Mouse (Mus musculus) c-Kit-positive CD71-positive TER-119-negative erythroid progenitor cells, embryonic 14.5 days (primary cell): ENCODE results near the gene Steap2.
"Not testable (repeated sequence)": the region's sequence is repeated elsewhere in the genome, so short reads cannot be mapped to it uniquely, and the experiment has no call there.

Source experiments
- DNase-seq: peaks from one replicate; pipeline ENCODE4 v3.0.0-alpha.2; 2013; ENCODE audit warnings: low read depth

The Steap2 gene

DNA sequence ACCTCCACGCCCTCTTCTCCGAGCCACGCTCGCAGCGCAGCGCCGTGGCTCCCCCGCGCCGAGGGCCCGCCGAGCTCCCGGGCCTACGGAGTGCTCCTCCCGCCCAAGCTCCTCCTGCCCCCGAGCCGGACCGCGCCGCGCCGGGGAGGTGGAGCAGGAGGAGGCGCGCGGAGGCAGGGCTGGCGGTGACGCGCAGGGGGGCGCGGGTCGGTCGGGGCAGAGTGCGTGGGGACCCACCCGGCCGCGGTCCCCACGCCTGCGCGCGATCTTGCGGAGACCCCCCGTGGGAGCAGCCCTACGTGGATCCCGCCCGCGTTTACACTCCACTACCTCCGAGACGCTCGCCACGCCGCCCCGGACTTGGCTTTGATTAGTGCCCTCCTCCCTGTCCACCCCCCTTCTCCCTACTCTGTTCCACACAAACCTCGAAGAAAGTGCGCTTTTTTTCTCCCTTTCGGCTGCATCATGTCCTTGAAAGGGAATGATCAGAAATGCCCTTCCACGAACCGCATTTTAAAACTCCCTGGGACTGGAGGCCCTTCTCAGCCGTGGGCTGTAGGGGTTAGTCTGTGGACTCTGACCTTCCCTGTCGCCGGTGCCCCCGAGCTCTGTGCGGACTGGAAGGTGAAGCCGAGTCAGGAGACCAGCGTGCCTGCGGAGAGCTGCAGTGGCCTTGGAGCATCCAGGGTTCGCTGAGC lies at the start of gene Steap2:
Steap2 (minus strand) TSS at position 623 of the 698 bp plus-strand sequence.
- DNase-seq: no peak

- DNase-seq: no peak
Observed at GRCm38 (mm10) chr5:5734445-5734844, 40.1 kb upstream of the Steap2 start.

DNA sequence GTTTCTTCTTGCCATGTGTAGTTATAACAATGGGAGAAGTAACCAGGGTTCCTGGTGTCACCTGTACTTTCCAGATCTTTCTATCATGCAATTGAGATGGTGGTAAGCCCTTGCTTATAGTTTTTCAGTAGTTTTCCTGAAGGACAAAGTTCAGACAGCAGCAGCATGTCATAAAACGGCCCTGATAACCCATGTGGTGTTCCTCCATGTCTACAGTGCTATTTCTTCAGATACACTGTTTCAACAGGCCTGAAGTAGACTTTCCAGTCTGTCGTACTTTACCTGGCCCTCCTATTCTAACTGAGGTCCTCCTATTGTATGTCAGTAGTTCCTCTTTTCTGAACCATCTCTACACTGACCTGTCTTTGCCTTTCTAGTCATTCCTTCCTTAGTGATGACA lies 38.5 kb upstream of the Steap2 start:
- no peak for DNase-seq

GRCm38 (mm10) chr5:5732208-5732607 lies 37.8 kb upstream of the Steap2 start:
- no peak for DNase-seq

DNA sequence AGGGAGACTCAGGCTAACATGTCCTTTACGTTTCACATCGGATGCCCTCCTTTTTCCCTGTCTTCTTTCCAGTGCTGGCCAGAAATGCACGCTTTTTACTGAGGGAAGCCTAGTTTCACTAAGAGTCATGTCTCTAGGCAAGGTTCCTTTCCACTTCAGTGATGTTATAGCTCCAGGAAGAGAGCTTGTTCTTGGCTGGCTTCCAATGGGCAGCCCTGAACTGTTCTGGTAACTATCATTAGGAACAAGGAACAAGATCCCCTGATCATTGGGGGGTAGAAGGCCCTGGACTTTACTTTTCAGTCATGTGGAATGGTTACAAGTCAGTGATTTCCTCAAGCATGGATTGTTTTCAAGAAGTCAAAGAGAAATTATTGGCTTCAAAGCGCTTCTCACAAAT lies 35.5 kb upstream of the Steap2 start:
- no peak for DNase-seq

GRCm38 (mm10) chr5:5722217-5722616 lies 27.8 kb upstream of the Steap2 start:
- DNase-seq: no peak

GRCm38 (mm10) chr5:5711032-5711431 lies 16.7 kb upstream of the Steap2 start:
- DNase-seq: no peak

DNA sequence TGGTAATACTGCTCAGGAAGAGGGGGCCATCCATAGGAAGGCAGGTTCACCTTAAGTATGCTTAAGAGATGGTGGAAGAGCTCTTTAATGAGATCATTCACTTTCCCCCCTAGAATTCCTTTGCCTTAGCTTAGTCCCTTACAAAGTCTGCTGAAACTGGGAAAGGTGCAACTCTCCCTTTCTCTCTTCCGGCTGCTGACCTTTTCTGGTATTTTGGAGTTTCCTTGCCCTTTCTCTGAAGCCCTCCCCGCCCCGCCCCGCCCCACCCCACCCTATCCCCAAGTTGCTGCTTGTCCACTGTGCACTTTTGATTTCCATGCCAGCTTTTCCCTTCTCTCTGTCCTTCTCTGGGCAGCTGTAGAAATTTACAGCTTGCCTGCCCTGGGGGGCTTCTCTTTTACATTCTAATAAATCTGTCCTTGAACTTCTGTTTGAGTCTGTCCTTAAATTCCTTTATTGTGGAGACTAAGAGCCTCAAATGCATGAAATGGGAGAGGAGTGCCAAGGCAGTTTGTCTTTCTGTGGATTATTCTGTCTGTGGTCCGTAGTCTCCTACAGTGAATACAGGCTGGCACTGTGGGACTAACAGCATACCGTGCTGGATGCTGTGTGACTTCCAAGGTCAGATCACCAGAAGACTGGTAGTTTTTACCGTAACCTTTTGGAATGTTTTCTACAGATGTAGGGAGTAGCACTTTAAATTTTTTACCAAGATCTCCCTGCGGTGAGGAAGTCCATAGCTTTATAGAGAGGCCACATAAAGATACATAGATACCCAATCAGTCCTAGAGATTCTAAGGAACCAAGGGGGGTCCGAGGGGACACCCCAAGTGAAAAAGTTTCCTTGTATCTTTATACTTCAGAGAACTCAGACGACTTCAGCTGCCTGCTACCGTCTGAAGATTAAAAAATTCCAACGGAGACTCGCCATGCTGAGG lies 13.2 kb upstream of the Steap2 start:
- DNase-seq: no peak

- no peak for DNase-seq
Observed at GRCm38 (mm10) chr5:5705019-5705418, 10.6 kb upstream of the Steap2 start.

DNA sequence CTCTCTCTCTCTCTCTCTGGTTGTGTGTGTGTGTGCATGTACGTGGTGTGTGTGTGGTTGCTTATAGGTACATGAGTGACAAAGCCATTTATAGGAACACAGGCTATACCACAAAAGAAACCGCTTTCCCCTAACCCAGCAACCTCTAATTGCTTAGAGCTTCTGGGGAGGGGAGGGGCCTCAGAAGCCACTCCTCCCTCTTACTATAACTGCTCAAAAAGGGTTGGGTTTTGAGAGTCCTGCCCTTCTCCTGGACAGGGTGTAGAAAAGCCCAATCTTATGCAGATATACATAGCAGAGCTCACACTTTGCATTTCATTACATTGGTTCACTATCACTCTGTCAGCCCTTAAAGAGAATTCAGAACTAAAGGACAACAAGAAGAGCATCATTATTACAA lies 6.0 kb upstream of the Steap2 start:
- DNase-seq: no peak

DNA sequence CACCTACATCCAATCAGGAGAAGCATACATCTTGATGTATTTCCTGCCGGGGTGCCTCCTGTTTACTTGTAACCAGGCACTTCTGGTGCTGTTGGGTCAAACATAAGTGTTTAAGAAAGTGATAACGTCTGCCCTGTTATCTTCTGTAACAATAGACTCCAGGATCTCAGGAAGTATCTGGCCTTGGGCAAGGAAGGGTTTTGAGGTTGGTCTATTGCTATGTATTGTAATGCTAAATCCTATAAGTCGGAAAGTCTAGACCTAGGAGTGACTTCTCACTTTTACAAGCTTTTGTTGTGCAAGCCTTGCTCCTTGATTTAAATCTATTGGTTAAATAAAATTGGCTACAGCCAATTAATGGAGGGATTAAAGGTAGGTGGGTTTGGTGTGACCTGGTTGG lies 4.5 kb upstream of the Steap2 start:
- no peak for DNase-seq

DNA sequence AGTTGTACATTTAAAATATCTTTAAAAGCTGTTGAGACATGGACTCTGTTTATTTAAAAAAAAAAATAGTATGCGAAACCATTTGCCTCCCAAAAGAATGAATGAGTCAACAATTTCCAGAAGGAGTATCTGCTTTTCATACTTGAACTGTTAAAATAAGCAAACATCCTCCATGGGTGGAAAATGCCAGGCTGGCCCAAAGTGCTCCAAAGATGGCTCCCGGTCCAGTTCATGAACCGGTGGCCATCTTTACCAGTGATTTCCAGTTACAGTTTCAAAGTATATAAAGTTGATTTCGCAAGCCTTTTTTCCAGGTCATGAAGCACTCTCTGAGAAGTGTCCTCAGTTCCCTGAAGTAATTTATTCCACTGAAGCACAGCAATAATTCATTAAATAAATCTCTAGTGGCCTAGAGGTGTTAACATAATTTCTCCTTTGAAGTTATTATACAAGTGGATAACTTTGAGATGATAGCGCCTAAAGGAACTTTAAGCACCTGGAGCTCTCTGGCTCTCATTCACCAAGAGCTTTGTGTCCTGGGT lies 1.1 kb upstream of the Steap2 start:
- no peak for DNase-seq

DNA sequence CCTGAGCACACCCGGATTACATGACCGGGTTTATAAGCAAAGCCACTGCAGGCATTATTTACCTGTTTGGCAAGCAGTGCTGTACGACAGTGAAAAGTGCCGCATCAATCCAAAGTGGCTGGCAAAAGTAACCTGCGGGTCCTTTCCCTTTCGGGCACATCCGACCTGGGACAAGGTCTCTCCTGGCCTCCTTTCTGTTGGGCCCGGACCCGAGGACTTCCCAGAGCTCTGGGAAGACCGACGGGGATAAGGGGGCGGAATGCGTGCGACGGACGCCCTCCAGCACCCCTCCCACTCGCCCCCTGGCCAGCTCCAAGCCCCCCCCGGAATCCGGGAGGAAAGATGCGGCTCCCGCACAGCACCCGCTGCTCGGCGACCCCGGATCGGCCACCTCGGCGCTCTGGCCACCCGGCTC lies 830 bp downstream of the Steap2 start:
- no peak for DNase-seq

DNA sequence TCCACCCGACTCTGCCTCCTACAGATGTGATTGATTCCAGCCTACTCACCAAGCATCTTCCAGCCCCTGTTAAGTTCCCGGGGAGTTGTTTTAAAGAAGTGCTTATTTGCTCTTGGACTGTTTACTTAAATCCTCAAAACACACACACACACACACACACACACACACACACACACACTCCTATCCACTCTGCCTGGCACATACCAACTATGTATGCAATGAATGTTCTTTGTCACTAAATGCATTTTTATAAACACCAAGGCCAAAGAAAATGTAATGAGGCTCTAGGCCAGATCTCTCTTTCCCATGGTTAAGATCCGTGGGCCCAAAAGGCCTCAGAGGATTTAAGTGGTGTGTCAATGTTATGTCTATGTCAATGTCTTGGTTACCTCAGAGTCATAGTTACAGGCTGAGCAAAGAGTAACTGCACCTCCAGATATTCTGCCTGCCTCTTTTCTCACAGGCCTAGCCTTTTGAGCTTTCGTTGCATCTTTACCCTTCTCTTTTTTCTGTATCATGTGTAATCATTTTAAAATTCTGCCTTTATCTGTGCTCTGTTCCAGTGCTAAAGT lies 2.1 kb downstream of the Steap2 start:
- DNase-seq: no peak

GRCm38 (mm10) chr5:5688945-5689540 lies 5.3 kb downstream of the Steap2 start:
- no peak for DNase-seq

DNA sequence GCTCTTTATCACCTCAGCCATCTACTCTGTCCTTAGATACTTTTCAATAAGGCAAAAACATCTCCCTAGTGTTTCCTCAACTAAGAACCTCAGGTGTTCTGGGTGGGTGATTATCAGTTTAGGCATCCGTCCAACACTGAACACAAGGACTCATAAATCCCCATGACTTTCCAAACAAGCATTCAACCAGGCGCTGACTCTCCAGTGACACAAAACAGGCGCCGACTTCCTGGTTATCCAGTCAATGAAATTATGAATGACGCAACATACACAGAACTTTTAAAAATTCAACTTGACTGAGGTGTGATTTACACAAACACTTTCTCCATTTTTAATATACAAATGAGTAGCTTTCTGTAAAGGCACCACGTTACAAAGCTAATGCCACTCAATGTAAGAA lies 6.2 kb downstream of the Steap2 start:
- DNase-seq: no peak

GRCm38 (mm10) chr5:5686973-5687372 lies 7.4 kb downstream of the Steap2 start:
- no peak for DNase-seq

GRCm38 (mm10) chr5:5684946-5685345 lies 9.4 kb downstream of the Steap2 start:
- DNase-seq: not testable (repeated sequence)

DNA sequence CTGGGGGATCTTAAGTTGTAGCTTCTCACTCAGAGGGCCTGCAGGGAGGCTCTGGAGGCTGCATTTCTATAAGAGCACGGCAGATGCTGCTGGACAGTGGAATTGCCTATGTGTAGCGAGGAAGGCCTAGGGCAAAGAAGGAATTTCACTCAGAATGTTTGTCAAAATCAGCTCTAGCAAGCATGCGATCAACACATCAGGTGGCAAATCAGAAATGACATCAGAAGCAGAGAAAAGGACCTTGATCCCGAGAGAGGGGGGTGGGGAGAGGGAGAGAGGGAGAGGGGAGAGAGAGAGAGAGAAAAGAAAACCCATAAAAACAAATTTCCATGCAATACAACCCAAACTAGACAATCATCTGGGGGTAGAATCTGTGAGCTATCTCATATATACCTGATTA lies 11.1 kb downstream of the Steap2 start:
- DNase-seq: no peak

- DNase-seq: no peak
Observed at GRCm38 (mm10) chr5:5679459-5679858, 14.9 kb downstream of the Steap2 start.

DNA sequence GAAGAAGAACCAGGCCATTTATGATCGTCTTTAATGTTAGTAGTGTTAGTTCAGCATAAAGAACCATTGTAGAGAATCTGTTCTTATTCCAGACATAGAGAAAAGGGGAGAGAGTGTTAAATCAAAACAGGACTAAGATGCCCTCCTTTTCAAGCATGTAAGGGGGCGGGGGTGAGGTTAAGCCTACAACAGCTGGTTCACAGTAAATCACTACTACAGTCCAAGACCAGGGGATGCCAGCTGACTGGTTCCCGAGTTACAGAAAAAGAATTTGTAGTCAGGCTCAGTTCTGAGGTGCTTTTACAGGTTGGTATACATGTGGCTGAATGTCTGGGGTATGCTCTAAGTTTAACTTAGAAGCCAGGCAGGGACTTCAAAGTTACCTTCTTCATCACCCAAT lies 18.3 kb downstream of the Steap2 start:
- DNase-seq: no peak

- no peak for DNase-seq
Observed at GRCm38 (mm10) chr5:5668920-5669319, 25.5 kb downstream of the Steap2 start.
